Mouse (Mus musculus) embryonic fibroblast, embryonic 13.5 days (primary cell): ENCODE data around the gene Cip2a. TPM values are rescaled to one million over a fixed set of nuclear protein-coding genes. Genes with fewer than 3 reads are reported as not detected.

Experiments used
- H3K27ac ChIP-seq: 2 replicates; pipeline ENCODE4 v1.5.1; 2012; ENCODE audit warnings: low read length, control low read depth, inconsistent platforms; ENCODE audit not compliant: insufficient read depth
- H3K4me1 ChIP-seq: 2 replicates; pipeline ENCODE4 v1.6.1; 2011; ENCODE audit warnings: low read length; ENCODE audit not compliant: control insufficient read depth, insufficient read depth
- H3K4me3 ChIP-seq: 2 replicates; pipeline ENCODE4 v1.5.1; 2011; ENCODE audit warnings: mild to moderate bottlenecking, control low read depth, low read length; ENCODE audit not compliant: insufficient read depth
- CTCF ChIP-seq: IDR thresholded peaks from 2 replicates; pipeline ENCODE4 v1.5.1; 2011; ENCODE audit warnings: mild to moderate bottlenecking, control low read depth, low read length, moderate library complexity, borderline replicate concordance; ENCODE audit not compliant: insufficient read depth
- POLR2A ChIP-seq: IDR thresholded peaks from 2 replicates; pipeline ENCODE4 v1.6.1; 2011; ENCODE audit warnings: low read depth, mild to moderate bottlenecking, control low read depth, low read length, moderate library complexity
- polyA plus RNA-seq: library from polyadenylated mRNA; stranded (reverse); fragments of >200 nt; gene quantifications from 2 replicates; pipeline ENCODE4 v1.2.4, GENCODE M21; 2011; ENCODE audit warnings: low read depth; ENCODE audit not compliant: missing spikeins, insufficient read length

The Cip2a gene
- polyA plus RNA-seq, 1 experiment, result 67.7 TPM

DNA sequence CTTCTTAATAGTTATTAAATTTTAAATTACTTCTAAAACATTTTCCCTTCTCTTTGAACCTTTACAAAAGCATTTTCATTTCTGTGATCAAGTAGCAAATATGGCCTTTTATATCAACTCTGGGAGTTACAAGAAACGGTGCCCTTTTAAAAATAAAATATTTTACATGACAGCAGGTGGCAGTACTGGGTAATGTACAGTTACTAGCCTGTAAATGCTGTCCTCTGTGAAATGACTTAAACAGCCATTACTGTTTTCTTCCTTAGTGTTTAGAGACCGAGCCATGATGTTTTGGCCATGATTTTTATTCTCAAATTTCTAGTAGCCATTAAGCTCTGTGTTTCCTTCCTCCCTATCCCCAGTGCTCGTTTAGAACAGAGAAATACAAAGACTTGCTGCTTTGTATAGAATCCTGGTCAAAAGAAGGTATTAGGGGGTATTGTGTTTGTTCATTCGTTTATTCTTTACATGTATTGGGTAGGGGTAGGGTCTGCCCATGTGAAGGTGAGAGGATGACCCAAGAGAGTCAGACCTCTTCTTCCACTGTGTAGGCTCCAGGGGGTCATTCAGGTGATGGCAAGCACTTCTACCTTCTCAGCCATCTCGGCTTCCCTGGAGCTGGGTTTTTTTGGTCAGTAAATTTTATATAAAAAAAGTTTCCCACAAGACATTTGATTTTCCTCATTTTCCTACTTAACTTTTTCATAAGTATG, 22.8 kb downstream of the Cip2a start:
- TF ChIP-seq POLR2A (no peak), CTCF (no peak)
- H3K4me1 ChIP-seq, result no peaks in the 10 kb centered on the region
- no peak overlapping the region for H3K27ac ChIP-seq
- no peak overlapping the region for H3K4me3 ChIP-seq

DNA sequence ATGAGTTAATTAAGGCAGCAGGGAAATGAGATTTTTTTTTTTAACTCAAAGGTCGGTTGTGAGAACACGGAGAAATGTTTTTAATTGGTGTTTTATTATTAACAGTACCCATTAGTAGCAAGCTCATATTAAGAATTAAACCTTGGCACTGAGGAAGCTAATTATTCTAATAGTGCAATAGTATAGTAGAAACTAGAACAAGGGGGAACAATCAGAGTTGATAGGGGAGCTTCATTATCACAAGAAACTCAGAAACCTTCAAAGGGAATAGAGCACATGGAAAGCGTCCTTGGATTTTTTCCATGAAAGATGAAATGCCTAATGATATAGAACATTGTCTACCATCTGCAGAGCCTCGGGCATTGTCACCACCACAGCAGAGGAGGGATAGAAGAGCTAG, 41.9 kb downstream of the Cip2a start:
- Histone ChIP-seq H3K4me3 (no peak overlapping the region), H3K4me1 (no peaks in the 10 kb centered on the region), H3K27ac (no peak overlapping the region)
- TF ChIP-seq CTCF, result no peak
- TF ChIP-seq POLR2A, result no peak

DNA sequence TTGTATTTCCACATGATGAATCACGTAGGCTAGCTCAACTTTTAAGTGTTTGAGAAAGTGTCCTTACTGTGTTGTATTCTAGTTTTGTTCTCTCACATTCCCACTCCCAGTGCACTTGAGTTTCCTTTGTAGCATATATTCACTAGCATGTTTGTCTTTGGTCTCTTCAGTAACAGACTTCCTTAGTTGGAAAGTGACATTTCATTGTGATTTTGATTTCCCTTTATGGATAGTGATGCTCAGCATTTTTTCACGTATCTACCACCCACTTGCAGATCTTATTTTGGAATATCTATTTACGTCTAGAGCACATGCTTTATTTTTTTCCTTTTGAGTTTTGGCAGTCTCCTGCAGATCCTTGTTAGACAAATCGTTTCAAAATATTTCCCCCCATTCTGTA, 43.8 kb downstream of the Cip2a start:
- no peak overlapping the region for H3K27ac ChIP-seq
- no peak overlapping the region for H3K4me3 ChIP-seq
- H3K4me1 ChIP-seq, result no peaks in the 10 kb centered on the region
- TF ChIP-seq POLR2A, result no peak
- TF ChIP-seq CTCF, result no peak

DNA sequence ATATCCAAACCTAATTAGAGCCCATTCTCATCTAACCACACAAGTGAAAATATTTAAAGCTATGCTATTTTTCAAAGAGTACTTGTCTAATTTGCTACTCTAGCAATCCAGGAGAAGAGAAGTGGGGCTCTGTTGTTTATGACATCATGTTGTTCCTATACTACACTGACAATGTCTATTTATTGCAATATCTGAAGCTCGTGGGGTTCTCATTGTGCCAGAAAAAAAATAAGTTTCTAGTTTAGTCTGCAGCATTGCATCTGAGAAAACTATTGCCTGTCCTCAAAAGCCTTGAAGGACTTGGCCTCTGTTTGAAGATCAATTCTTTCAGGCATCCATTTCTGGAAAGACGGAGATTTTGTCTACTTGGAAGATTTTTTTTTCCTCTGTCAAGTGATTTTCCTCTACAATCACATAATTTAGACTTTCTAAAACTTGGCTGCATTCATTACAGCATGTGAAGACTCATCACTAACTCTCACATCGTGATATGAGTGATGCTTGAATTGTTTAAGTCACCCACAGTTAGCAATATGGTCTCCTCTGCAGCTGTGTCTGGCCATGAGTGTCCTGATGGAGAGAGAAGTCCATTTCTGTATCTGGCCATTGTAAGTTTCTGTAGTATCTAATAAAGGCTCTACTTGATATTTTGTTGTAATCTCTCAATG, 46.7 kb downstream of the Cip2a start:
- Histone ChIP-seq H3K27ac (no peak overlapping the region), H3K4me1 (no peaks in the 10 kb centered on the region), H3K4me3 (no peak overlapping the region)
- no peak for TF ChIP-seq CTCF
- TF ChIP-seq POLR2A, result no peak

DNA sequence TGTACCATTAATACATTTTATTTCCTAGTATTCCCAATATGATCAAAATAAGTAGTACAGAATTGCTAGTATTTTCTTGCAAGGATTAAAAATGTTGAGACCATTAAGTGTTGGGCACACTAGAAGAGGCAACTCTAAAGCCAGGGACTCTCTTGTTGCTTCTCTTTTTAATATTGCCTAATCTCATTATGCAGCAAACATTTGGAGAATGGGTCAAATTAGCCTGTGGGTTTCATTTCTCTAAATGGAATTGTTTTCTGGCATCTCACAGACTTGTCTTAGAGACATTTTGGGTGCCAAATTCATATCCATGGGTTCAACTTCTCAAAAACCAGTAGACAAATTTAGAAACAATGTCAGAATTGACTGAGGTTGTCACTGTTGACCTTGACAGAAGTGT, 55.2 kb downstream of the Cip2a start:
- no peak overlapping the region for H3K4me3 ChIP-seq
- no peak for TF ChIP-seq POLR2A
- TF ChIP-seq CTCF, result no peak
- H3K4me1 ChIP-seq, result no peaks in the 10 kb centered on the region
- H3K27ac ChIP-seq, result no peak overlapping the region

DNA sequence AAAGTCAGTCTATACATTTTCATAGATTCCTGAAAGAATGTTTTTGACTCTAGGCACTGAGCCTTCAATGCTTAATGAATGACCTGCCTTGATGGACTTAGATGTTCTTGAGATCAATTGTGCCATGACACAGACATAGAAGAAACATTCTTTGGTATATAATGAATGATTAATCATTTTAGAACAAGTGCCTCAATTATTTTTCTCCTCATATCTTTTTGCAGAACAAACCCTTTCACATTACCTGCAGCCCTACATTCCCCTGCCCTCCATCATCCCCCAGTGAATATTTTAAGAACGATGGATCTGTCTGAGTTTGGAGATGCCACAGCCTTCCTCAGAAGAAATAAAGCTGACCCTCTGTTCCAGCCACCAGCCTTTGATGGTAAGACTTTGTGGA, 63.2 kb downstream of the Cip2a start, which contains the start of gene Myh15:
Gene Myh15 (plus strand): TSS at position 301 of the 400 bp plus-strand sequence.
- Histone ChIP-seq H3K4me3 (no peak within 1 kb of the TSS), H3K4me1 (no peaks in the 10 kb centered on the region), H3K27ac (no peak within 1 kb of the TSS)
- TF ChIP-seq POLR2A (no peak), CTCF (no peak)

Other genes with a start within 250 kb of the Cip2a start
- not detected in 2 replicates for gene Trat1, start 222.2 kb upstream of the Cip2a start, polyA plus RNA-seq
- not detected in 2 replicates for gene Retnlb, start 177.3 kb upstream of the Cip2a start, polyA plus RNA-seq
- gene Retnla, start 151.6 kb upstream of the Cip2a start, polyA plus RNA-seq, result not detected in 2 replicates
- not detected in 2 replicates for gene Retnlg, start 121.6 kb upstream of the Cip2a start, polyA plus RNA-seq
- 28.1 and 39.7 TPM in 2 replicates for gene Dzip3, start within 50 bp of the Cip2a start, polyA plus RNA-seq
- not detected in 2 replicates for gene Myh15, start 63.3 kb downstream of the Cip2a start, polyA plus RNA-seq